17 mouse cellular contexts compared by ENCODE assay signal in genomic region chr14:10020400-10021140, GRCm38 (mm10).
DNase-seq lines count a peak whose midpoint lies in the region; ATAC-seq and TF ChIP-seq lines count a peak whose summit lies in the region.
"Had no signal": no experiment of that assay in that cellular context is flagged by ENCODE, and none has a peak within 500 bp of the region (broad histone marks: within the 10 kb centered on the region; RNA-seq: fewer than 3 reads in every experiment).

No protein-coding gene starts in this region.

- no peak for ATAC-seq in intestine, postnatal 0 days
- ATAC-seq in intestine, embryonic 16.5 days, result no peak
- ATAC-seq: forebrain, embryonic 16.5 days had no signal

- no peaks in the 10 kb centered on the region for H3K27me3 ChIP-seq in intestine, postnatal 0 days (replicated peaks; ENCODE audit: control insufficient read depth, insufficient read depth, low read length)
- no peaks in the 10 kb centered on the region for H3K27me3 ChIP-seq in intestine, embryonic 16.5 days (replicated peaks; ENCODE audit: control insufficient read depth, insufficient read depth, low read length)
- H3K27me3 ChIP-seq: neural tube, embryonic 13.5 days; stomach, embryonic 15.5 days had no signal

- DNase-seq in embryo, embryonic 10.5 days (ENCODE audit: low spot score), result peak; percentile 19
- DNase-seq in embryo, embryonic 10 days (ENCODE audit: low spot score), result no peak
- DNase-seq in lung, postnatal 10 days, result peak; percentile 11
- DNase-seq in lung, adult 18-20 months, result no peak
- peak; percentile 18 for DNase-seq in heart, postnatal 4 days
- no peak for DNase-seq in layer of hippocampus, postnatal 14 days (ENCODE audit: low spot score in 2 of 2)
- DNase-seq: B cell, adult 2 months; cerebellum, adult 11-12 months; gastrocnemius, postnatal 10 days; kidney, adult 11 months; liver; retina, postnatal 1 day had no signal

- peak; percentile 55 for TF ChIP-seq CTCF in intestine, postnatal 0 days (IDR thresholded peaks at IDR 0.05; ENCODE audit: low read depth)

- no peaks in the 10 kb centered on the region for H3K36me3 ChIP-seq in intestine, postnatal 0 days (ENCODE audit: control insufficient read depth, insufficient read depth)
- no peaks in the 10 kb centered on the region for H3K36me3 ChIP-seq in intestine, embryonic 16.5 days (ENCODE audit: control insufficient read depth, insufficient read depth, low read length)
- H3K36me3 ChIP-seq: neural tube, embryonic 13.5 days; stomach, embryonic 15.5 days had no signal

- no peak overlapping the region for H3K4me2 ChIP-seq in intestine, postnatal 0 days (replicated peaks; ENCODE audit: low read depth)
- H3K4me2 ChIP-seq in intestine, embryonic 16.5 days (ENCODE audit: low read depth, low read length), result no peak overlapping the region
- H3K4me2 ChIP-seq: neural tube, embryonic 13.5 days; stomach, embryonic 15.5 days had no signal

- no peaks in the 10 kb centered on the region for H3K4me1 ChIP-seq in intestine, postnatal 0 days (replicated peaks; ENCODE audit: control insufficient read depth, insufficient read depth, low read length)
- no peaks in the 10 kb centered on the region for H3K4me1 ChIP-seq in intestine, embryonic 16.5 days (ENCODE audit: control insufficient read depth, insufficient read depth, low read length)
- H3K4me1 ChIP-seq: stomach, embryonic 15.5 days had no signal

- no peaks in the 10 kb centered on the region for H3K9me3 ChIP-seq in intestine, postnatal 0 days (ENCODE audit: control insufficient read depth)
- H3K9me3 ChIP-seq in intestine, embryonic 16.5 days (ENCODE audit: control insufficient read depth, low read length), result no peaks in the 10 kb centered on the region
- H3K9me3 ChIP-seq: neural tube, embryonic 13.5 days; stomach, embryonic 15.5 days had no signal

- no peak overlapping the region for H3K9ac ChIP-seq in intestine, postnatal 0 days (ENCODE audit: low read depth, low read length)
- H3K9ac ChIP-seq in intestine, embryonic 16.5 days (ENCODE audit: low read depth, low read length), result no peak overlapping the region
- H3K9ac ChIP-seq: neural tube, embryonic 13.5 days; stomach, embryonic 15.5 days had no signal

- no peak overlapping the region for H3K4me3 ChIP-seq in intestine, postnatal 0 days (ENCODE audit: low read depth, low read length)
- no peak overlapping the region for H3K4me3 ChIP-seq in intestine, embryonic 16.5 days (ENCODE audit: low read length)
- H3K4me3 ChIP-seq: neural tube, embryonic 13.5 days; stomach, embryonic 15.5 days had no signal

- 72% methylated on average over 5 of the region's 5 CpGs for WGBS in intestine, postnatal 0 days
- WGBS in intestine, embryonic 16.5 days, result 83% methylated on average over 5 of the region's 5 CpGs

- H3K27ac ChIP-seq in intestine, postnatal 0 days (ENCODE audit: low read depth, low read length), result no peak overlapping the region
- H3K27ac ChIP-seq in intestine, embryonic 16.5 days (ENCODE audit: low read length), result no peak overlapping the region
- H3K27ac ChIP-seq: neural tube, embryonic 13.5 days; stomach, embryonic 15.5 days had no signal

Comparison
In these comparisons a context has a peak if more than half of its experiments do, and no peak if none do; other contexts are left out.
1. DNase-seq: peak in embryo, embryonic 10.5 days (single experiment), lung, postnatal 10 days (single experiment) and heart, postnatal 4 days (single experiment); none in embryo, embryonic 10 days (single experiment), lung, adult 18-20 months (0 of 2) and layer of hippocampus, postnatal 14 days (0 of 2).